Mouse (Mus musculus) mature B cell (primary cell): ENCODE measurements around the gene Znrf3.
"Not testable (repeated sequence)": the region's sequence is repeated elsewhere in the genome, so short reads cannot be mapped to it uniquely, and the experiment has no call there.

Experiments
- in situ Hi-C: fragments of 300-500 bp; cut with MboI; formaldehyde crosslinking; loops from 2 replicates; pipeline ENCODE4 v1.14.3; 2019

The Znrf3 gene

GRCm38 (mm10) chr11:5444599-5445451 lies at the start of gene Znrf3:
Gene Znrf3, minus strand, starts transcription at chr11:5444847.
- in situ Hi-C loops: no loop called here

- in situ Hi-C loops: no loop called here
Observed at GRCm38 (mm10) chr11:5493869-5494268, 49.2 kb upstream of the Znrf3 start.

GRCm38 (mm10) chr11:5491912-5492311 lies 47.3 kb upstream of the Znrf3 start:
- in situ Hi-C loops: no loop called here

- in situ Hi-C loops: no loop called here
Observed at GRCm38 (mm10) chr11:5490989-5491656, 46.5 kb upstream of the Znrf3 start.

GRCm38 (mm10) chr11:5489433-5489832 lies 44.8 kb upstream of the Znrf3 start:
- in situ Hi-C loops: not testable (repeated sequence)

- in situ Hi-C loops: no loop called here
Observed at GRCm38 (mm10) chr11:5485193-5486011, 40.8 kb upstream of the Znrf3 start.

- in situ Hi-C loops: loop anchor here (5.0 kb wide), 1 partner anchor 145 kb away; no protein-coding TSS in a partner anchor
Observed at GRCm38 (mm10) chr11:5482581-5482980, 37.9 kb upstream of the Znrf3 start.

- in situ Hi-C loops: no loop called here
Observed at GRCm38 (mm10) chr11:5478831-5479230, 34.2 kb upstream of the Znrf3 start.

- in situ Hi-C loops: no loop called here
Observed at GRCm38 (mm10) chr11:5478193-5478592, 33.5 kb upstream of the Znrf3 start.

GRCm38 (mm10) chr11:5476806-5477205 lies 32.2 kb upstream of the Znrf3 start:
- in situ Hi-C loops: no loop called here

GRCm38 (mm10) chr11:5475556-5476118 lies 31.0 kb upstream of the Znrf3 start:
- in situ Hi-C loops: not testable (repeated sequence)

GRCm38 (mm10) chr11:5474130-5474529 lies 29.5 kb upstream of the Znrf3 start:
- in situ Hi-C loops: loop anchor here (5.0 kb wide), 1 partner anchor 187 kb away; no protein-coding TSS in a partner anchor

GRCm38 (mm10) chr11:5470055-5470454 lies 25.4 kb upstream of the Znrf3 start:
- in situ Hi-C loops: loop anchor here (5.0 kb wide), 1 partner anchor 183 kb away; no protein-coding TSS in a partner anchor

- in situ Hi-C loops: no loop called here
Observed at GRCm38 (mm10) chr11:5469084-5469483, 24.4 kb upstream of the Znrf3 start.

- in situ Hi-C loops: no loop called here
Observed at GRCm38 (mm10) chr11:5468471-5468870, 23.8 kb upstream of the Znrf3 start.

- in situ Hi-C loops: no loop called here
Observed at GRCm38 (mm10) chr11:5451923-5452322, 7.3 kb upstream of the Znrf3 start.

- in situ Hi-C loops: no loop called here
Observed at GRCm38 (mm10) chr11:5451341-5451740, 6.7 kb upstream of the Znrf3 start.

- in situ Hi-C loops: no loop called here
Observed at GRCm38 (mm10) chr11:5450701-5451100, 6.1 kb upstream of the Znrf3 start.

- in situ Hi-C loops: no loop called here
Observed at GRCm38 (mm10) chr11:5445452-5445953, 856 bp upstream of the Znrf3 start.

GRCm38 (mm10) chr11:5444234-5444598 lies 431 bp downstream of the Znrf3 start:
- in situ Hi-C loops: no loop called here

- in situ Hi-C loops: no loop called here
Observed at GRCm38 (mm10) chr11:5443511-5444233, 975 bp downstream of the Znrf3 start.
